ENCODE assay signal across 17 mouse cellular contexts in genomic region chr19:8593833-8594232, GRCm38 (mm10). TPM values are rescaled to one million over a fixed set of nuclear protein-coding genes. Genes with fewer than 3 reads are reported as not detected.
"Had no signal": no experiment of that assay in that cellular context is flagged by ENCODE, and none has a peak within 500 bp of the region (broad histone marks: within the 10 kb centered on the region; RNA-seq: fewer than 3 reads in every experiment).

No protein-coding gene starts in this region.

- H3K27ac ChIP-seq: intestine, embryonic 15.5 days; limb, embryonic 13.5 days; liver, embryonic 14.5 days; midbrain, embryonic 12.5 days; neural tube, embryonic 13.5 days had no signal

- H3K36me3 ChIP-seq: intestine, embryonic 15.5 days; limb, embryonic 13.5 days; midbrain, embryonic 12.5 days; neural tube, embryonic 13.5 days had no signal

- H3K4me2 ChIP-seq: intestine, embryonic 15.5 days; limb, embryonic 13.5 days; midbrain, embryonic 12.5 days; neural tube, embryonic 13.5 days had no signal

- DNase-seq: layer of hippocampus, adult 9-11 months; layer of hippocampus, postnatal 36 days; lung, adult 18-20 months; right cerebral cortex, postnatal 4 days; spleen, adult 18-20 months; thymus, adult 18-20 months; thymus, postnatal 25 days had no signal

- H3K27me3 ChIP-seq: intestine, embryonic 15.5 days; limb, embryonic 13.5 days; midbrain, embryonic 12.5 days; neural tube, embryonic 13.5 days had no signal

- H3K4me3 ChIP-seq: intestine, embryonic 15.5 days; limb, embryonic 13.5 days; midbrain, embryonic 12.5 days; neural tube, embryonic 13.5 days had no signal

- H3K9me3 ChIP-seq: intestine, embryonic 15.5 days; limb, embryonic 13.5 days; midbrain, embryonic 12.5 days; neural tube, embryonic 13.5 days had no signal

- ATAC-seq: intestine, embryonic 15.5 days; midbrain, embryonic 16.5 days had no signal

- H3K9ac ChIP-seq: intestine, embryonic 15.5 days; limb, embryonic 13.5 days; liver, embryonic 14.5 days; midbrain, embryonic 12.5 days; neural tube, embryonic 13.5 days had no signal

RNA-seq across cellular contexts. Expression of gene Slc22a8, which starts 2.8 kb away (rescaled TPM):
- polyA plus RNA-seq: large intestine, adult 2 months; limb, embryonic 13.5 days; stomach, embryonic 14.5 days had no signal

RNA-seq across cellular contexts. Expression of gene Slc22a6, which starts 24.0 kb away (rescaled TPM):
- polyA plus RNA-seq: intestine, embryonic 15.5 days; large intestine, adult 2 months; limb, embryonic 13.5 days; liver, adult 2 months; lung, embryonic 16.5 days; stomach, embryonic 14.5 days had no signal
